Mouse (Mus musculus) ES-Bruce4 (cell line): ENCODE data around the gene Scrt2. TPM values are rescaled to one million over a fixed set of nuclear protein-coding genes. Genes with fewer than 3 reads are reported as not detected.

Experiments used
- H3K27ac ChIP-seq: 2 replicates; pipeline ENCODE4 v1.5.1; 2012; ENCODE audit warnings: low read length, inconsistent platforms; ENCODE audit not compliant: insufficient read depth
- H3K27me3 ChIP-seq: 2 replicates; pipeline ENCODE4 v1.6.1; 2012; ENCODE audit warnings: mild to moderate bottlenecking, low read length, inconsistent platforms; ENCODE audit not compliant: control insufficient read depth, poor library complexity, insufficient read depth, severe bottlenecking
- H3K36me3 ChIP-seq: 2 replicates; pipeline ENCODE4 v1.6.1; 2012; ENCODE audit warnings: inconsistent platforms, mild to moderate bottlenecking, low read length, moderate library complexity; ENCODE audit not compliant: control insufficient read depth, poor library complexity, insufficient read depth, severe bottlenecking
- H3K4me1 ChIP-seq: one replicate; pipeline ENCODE4 v1.8.1; 2011; ENCODE audit warnings: low read length; ENCODE audit not compliant: control insufficient read depth, insufficient read depth
- H3K4me3 ChIP-seq: 2 replicates; pipeline ENCODE4 v1.5.1; 2011; ENCODE audit warnings: low read depth, mild to moderate bottlenecking, low read length
- H3K9ac ChIP-seq: 2 replicates; pipeline ENCODE4 v1.6.1; 2012; ENCODE audit warnings: low read depth, mild to moderate bottlenecking, inconsistent platforms; ENCODE audit not compliant: poor library complexity, severe bottlenecking
- H3K9me3 ChIP-seq: replicated peaks from 2 replicates; pipeline ENCODE4 v1.6.1; 2012; ENCODE audit warnings: mild to moderate bottlenecking, low read length, inconsistent platforms; ENCODE audit not compliant: control insufficient read depth, poor library complexity, insufficient read depth, severe bottlenecking
- CTCF ChIP-seq: IDR thresholded peaks from one replicate; pipeline ENCODE4 v1.8.1; 2011; ENCODE audit warnings: low read depth, low read length
- EP300 ChIP-seq: IDR thresholded peaks from 2 replicates; pipeline ENCODE4 v1.6.1; 2011; ENCODE audit warnings: low read depth, low read length; ENCODE audit not compliant: insufficient read depth
- POLR2A ChIP-seq: IDR thresholded peaks from one replicate; pipeline ENCODE4 v1.8.1; 2011; ENCODE audit warnings: low read length; ENCODE audit not compliant: insufficient read depth
- polyA plus RNA-seq: library from polyadenylated mRNA; stranded (reverse); fragments of >200 nt; gene quantifications from 2 replicates; pipeline ENCODE4 v1.2.4, GENCODE M21; 2011; ENCODE audit warnings: low read depth; ENCODE audit not compliant: missing spikeins, insufficient read depth, insufficient read length

Gene Scrt2
- polyA plus RNA-seq, 1 experiment, result 0.18 TPM

DNA sequence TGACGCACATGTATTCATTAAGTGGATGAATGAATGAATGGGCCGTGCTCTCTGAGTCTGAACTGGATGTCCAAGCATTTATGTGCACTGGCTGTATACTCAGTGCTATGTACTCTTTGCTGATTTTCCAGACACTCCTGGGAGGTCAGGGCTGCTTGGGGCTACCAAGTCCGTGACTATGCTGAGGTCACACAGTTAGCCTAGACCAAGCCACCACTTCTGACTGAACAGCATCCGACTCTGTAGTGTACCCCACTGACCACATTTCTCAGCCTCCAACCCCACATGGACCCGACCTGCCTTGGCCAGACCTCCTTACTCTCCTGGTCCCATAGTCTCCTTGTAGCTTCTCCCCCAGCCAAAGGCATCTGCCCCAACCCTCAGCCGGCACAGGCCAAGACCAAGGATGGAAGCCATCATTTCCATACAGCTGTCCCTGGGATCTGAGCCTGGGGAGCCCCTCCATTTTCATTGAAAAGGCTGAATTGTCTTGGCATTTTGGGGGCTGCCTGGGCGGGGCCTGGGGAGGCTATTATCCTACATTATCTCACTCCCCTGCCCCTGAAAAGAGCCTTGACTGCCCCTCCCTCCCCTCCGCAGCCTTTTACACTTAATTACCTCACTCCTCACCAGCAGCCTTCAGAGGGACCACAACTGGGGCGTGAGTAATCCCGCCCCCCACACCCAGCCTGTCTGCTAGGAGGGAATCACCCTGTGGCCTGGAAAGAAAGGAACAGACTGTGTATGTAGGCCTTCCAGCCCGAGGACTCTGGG lies 12.5 kb upstream of the Scrt2 start:
- no peak overlapping the region for H3K9ac ChIP-seq
- H3K36me3 ChIP-seq, result no peaks in the 10 kb centered on the region
- no peak overlapping the region for H3K27ac ChIP-seq
- TF ChIP-seq CTCF (no peak), POLR2A (no peak), EP300 (no peak)
- no peaks in the 10 kb centered on the region for H3K9me3 ChIP-seq
- no peaks in the 10 kb centered on the region for H3K27me3 ChIP-seq
- H3K4me3 ChIP-seq, result no peak overlapping the region
- no peaks in the 10 kb centered on the region for H3K4me1 ChIP-seq

DNA sequence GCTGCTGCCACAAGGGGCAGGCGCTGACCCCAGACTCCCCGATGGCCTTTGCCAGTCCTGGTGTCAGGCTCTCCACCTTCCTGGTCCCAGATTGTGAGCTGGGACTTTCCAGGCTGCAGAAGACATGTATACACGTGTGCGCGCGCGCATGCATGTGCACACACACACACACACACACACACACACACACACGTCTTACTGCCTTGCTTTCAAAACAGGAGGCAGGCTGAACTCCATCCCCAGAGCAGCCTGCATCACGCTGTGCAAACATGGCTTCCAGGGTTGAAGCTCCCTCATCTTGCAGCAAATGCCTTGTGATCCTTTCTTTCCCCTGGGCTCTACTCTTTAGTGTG lies 11.9 kb upstream of the Scrt2 start:
- H3K4me1 ChIP-seq, result no peaks in the 10 kb centered on the region
- no peak overlapping the region for H3K4me3 ChIP-seq
- no peak overlapping the region for H3K27ac ChIP-seq
- H3K9me3 ChIP-seq, result no peaks in the 10 kb centered on the region
- H3K9ac ChIP-seq, result no peak overlapping the region
- TF ChIP-seq POLR2A (no peak), EP300 (no peak), CTCF (no peak)
- no peaks in the 10 kb centered on the region for H3K36me3 ChIP-seq
- H3K27me3 ChIP-seq, result no peaks in the 10 kb centered on the region

DNA sequence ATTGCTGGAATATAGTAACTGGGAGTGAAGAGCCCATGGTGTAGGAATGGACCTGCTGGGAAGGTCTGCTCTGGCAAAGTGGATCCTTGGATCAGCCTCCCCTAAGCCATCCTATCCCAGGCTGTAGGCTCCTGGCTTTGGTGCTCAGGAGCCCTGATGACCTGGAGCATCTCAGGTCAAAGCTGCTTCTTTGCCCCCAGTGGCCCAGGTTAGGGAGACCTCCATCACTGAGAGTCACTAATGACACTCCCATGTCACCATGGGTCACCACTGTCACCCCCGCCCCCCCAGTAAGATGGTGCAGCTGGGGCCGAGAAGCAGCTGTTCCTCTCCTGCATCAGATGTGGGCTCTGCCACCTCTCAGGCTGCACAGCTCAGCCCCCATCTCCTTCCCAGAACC lies 11.4 kb upstream of the Scrt2 start:
- Histone ChIP-seq H3K9me3 (no peaks in the 10 kb centered on the region), H3K4me1 (no peaks in the 10 kb centered on the region), H3K4me3 (no peak overlapping the region), H3K27ac (no peak overlapping the region), H3K36me3 (no peaks in the 10 kb centered on the region), H3K9ac (no peak overlapping the region), H3K27me3 (no peaks in the 10 kb centered on the region)
- TF ChIP-seq EP300, result no peak
- TF ChIP-seq POLR2A, result no peak
- no peak for TF ChIP-seq CTCF

DNA sequence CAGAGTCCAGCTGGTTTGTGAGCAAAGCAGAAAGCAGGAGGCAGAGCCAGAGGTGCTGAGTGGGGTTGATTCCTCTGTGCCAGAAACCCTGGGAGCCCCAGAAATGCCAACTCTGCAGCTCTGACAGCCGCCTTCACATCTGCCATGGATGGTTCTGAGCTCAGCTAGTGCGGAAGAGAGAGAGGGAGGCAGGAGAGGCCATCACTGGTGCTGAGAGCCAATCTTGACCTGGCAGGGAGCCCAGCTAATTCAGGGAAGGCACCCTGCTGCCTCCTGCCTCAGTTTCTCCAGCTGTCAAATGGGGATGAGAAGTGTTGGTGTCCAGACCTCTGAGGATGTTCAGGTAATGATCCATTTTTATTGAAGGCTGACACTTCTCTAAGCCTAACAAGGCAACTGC lies 6.8 kb upstream of the Scrt2 start:
- H3K4me3 ChIP-seq, result no peak overlapping the region
- no peaks in the 10 kb centered on the region; the same call in 1 of the 2 replicates for H3K27me3 ChIP-seq
- no peaks in the 10 kb centered on the region for H3K4me1 ChIP-seq
- H3K9me3 ChIP-seq, result no peaks in the 10 kb centered on the region
- no peak overlapping the region for H3K27ac ChIP-seq
- H3K36me3 ChIP-seq, result no peaks in the 10 kb centered on the region
- TF ChIP-seq EP300 (no peak), POLR2A (no peak), CTCF (no peak)
- no peak overlapping the region for H3K9ac ChIP-seq

DNA sequence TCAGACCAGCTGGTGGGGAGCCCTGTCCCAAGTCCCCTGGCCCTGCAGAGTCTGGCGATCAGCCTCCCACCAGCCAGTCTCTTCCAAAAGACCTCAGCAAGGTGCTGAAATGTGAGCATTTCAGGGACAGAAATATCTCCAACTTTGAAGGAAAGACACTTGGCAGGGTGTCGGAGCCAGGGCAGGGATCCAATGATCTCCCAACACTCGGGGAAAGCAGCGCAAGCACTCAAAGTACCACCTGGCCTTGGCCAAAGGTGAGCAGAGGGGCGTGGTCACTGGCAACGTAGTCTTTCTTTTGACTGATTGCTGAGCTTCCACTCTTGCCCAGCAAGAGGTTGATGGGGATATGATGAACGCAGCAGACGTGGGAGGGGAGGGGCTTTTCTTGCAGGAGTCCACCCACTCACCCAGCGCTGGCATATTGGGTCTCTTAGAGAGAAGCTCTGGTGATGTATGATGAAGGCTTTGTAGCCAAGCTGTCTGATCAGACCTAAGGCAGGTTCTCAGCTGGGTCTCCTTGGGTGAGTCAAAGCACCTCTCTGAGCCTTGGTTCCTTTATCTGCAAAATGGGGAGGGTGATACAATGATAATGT lies 5.9 kb upstream of the Scrt2 start:
- Histone ChIP-seq H3K9me3 (no peaks in the 10 kb centered on the region), H3K36me3 (no peaks in the 10 kb centered on the region), H3K27ac (no peak overlapping the region), H3K9ac (no peak overlapping the region), H3K4me1 (peaks cover 3% of the 10 kb centered on the region), H3K27me3 (no peaks in the 10 kb centered on the region; the same call in 1 of the 2 replicates), H3K4me3 (no peak overlapping the region)
- TF ChIP-seq EP300 (no peak), CTCF (no peak), POLR2A (no peak)

DNA sequence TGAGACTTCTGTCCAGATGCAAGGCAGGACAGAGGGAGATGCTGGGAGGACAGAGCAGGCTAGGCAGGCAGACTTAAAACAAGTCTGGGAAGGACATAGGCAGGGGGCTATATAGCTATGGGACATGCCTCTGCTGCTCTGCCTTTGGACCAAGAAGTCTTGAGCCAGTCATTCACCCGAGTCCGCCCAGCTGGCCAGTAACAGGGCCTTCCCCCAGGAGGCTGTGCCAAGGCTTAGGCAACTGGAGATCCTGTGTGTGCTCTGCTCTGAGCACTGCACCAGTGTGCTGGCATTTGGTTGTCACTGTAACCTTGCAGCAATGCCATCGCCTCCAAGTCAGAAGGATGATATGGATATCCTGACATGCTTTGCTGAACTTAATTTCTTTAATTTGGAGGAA lies 4.0 kb upstream of the Scrt2 start:
- Histone ChIP-seq H3K4me1 (peaks cover 3% of the 10 kb centered on the region), H3K9ac (no peak overlapping the region), H3K4me3 (no peak overlapping the region), H3K9me3 (no peaks in the 10 kb centered on the region), H3K27ac (no peak overlapping the region), H3K27me3 (peaks cover 2% of the 10 kb centered on the region; the same call in 1 of the 2 replicates), H3K36me3 (no peaks in the 10 kb centered on the region)
- no peak for TF ChIP-seq EP300
- no peak for TF ChIP-seq POLR2A
- TF ChIP-seq CTCF, result no peak
